Mouse (Mus musculus): Measurements from ENCODE around the gene Tbc1d22a.

- TF ChIP-seq POLR2A (IDR thresholded peaks at IDR 0.05; ENCODE audit: insufficient read length, low read depth) (no peak), MAX (IDR thresholded peaks at IDR 0.05; ENCODE audit: low read depth) (no peak), POLR2AphosphoS2 (IDR thresholded peaks at IDR 0.05; ENCODE audit: insufficient read length, low read depth) (no peak), E2F4 (IDR thresholded peaks at IDR 0.05; ENCODE audit: insufficient read depth) (no peak), REST (IDR thresholded peaks at IDR 0.05; ENCODE audit: insufficient read depth, insufficient read length) (no peak), MYOD1 (IDR thresholded peaks at IDR 0.05; ENCODE audit: control insufficient read depth in 1 of 3, insufficient read length in 2 of 3, low read depth in 2 of 3) (no peak), MYOG (IDR thresholded peaks at IDR 0.05; ENCODE audit: control insufficient read depth in 1 of 3, insufficient read depth in 1 of 3, insufficient read length in 2 of 3, low read depth in 2 of 3) (no peak), SRF (IDR thresholded peaks at IDR 0.05; ENCODE audit: control insufficient read depth, insufficient read length, low read depth) (no peak), TCF12 (IDR thresholded peaks at IDR 0.05; ENCODE audit: insufficient read depth, poor library complexity, severe bottlenecking) (no peak), USF1 (IDR thresholded peaks at IDR 0.05; ENCODE audit: low read depth) (no peak), CEBPB (IDR thresholded peaks at IDR 0.05; ENCODE audit: insufficient read depth, poor library complexity, severe bottlenecking) (no peak), TCF3 (IDR thresholded peaks at IDR 0.05; ENCODE audit: insufficient read length, low read depth) (no peak)
These were observed 10.8 kb downstream of the Tbc1d22a start for GRCm38 (mm10) chr15:86224972-86225551.
